Mouse (Mus musculus) layer of hippocampus, postnatal 14 days (tissue): ENCODE results near the gene Nenf. TPM values are rescaled to one million over a fixed set of nuclear protein-coding genes. Genes with fewer than 3 reads are reported as not detected.

Experiments used
- DNase-seq, 2 experiments: peaks; one replicate each; pipeline ENCODE4 v3.0.0; 2021 to 2022; ENCODE audit warnings: low spot score in 2 of 2, mixed read lengths in 1 of 2
- total RNA-seq, 2 experiments: library from RNA; stranded (reverse); gene quantifications; 2 replicates each; pipeline ENCODE4 v1.2.3; 2021

The Nenf gene
- total RNA-seq, 2 experiments from 2014 or later: 64.7 to 67.4 TPM

GRCm38 (mm10) chr1:191324733-191325590 is 7.0 kb upstream of the Nenf start:
- no peak for DNase-seq

DNA sequence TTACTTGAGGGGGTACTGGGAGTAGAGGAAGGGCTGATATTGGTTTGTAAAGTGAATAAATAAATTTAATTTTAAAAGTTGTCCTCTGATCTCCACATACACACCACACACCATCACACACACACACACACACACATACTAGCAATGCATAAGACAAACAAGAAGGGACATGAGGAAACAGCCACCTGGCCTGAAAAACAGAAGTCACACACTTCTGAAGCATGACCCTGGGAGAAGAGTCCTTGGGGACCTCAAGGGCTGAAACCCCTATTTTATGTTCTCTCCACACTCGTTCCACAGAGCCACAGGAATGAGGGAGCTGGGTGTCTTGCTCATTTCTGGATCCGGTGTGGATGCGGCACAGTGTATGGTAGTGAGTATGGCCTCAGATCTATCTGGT is 5.4 kb upstream of the Nenf start:
- no peak for DNase-seq

DNA sequence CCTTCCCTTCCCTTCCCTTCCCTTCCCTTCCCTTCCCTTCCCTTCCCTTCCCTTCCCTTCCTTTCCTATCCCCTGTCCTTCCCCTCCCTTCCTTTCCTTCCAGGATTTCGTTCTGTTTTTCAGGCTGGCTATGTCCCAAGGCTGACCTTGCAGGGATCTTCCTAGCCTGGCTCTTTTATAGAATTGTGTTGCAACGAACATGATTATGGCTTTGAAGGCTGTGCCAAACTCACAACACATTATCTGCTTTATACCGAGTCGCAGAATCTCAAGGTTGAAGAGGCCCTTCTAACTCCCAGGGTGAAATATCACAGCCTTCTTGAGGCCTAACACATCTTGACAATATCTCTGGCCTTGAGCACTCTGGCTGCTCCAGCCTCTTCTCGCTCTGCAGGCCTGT is 692 bp upstream of the Nenf start:
- no peak for DNase-seq

GRCm38 (mm10) chr1:191316818-191317217 is 1.2 kb downstream of the Nenf start:
- no peak for DNase-seq

GRCm38 (mm10) chr1:191313926-191314325 is 4.1 kb downstream of the Nenf start:
- DNase-seq: no peak

- no peak for DNase-seq
Observed at GRCm38 (mm10) chr1:191313158-191313557, 4.8 kb downstream of the Nenf start.

GRCm38 (mm10) chr1:191312513-191312941 is 5.5 kb downstream of the Nenf start:
- peak; percentile 79 to 80 for DNase-seq

DNA sequence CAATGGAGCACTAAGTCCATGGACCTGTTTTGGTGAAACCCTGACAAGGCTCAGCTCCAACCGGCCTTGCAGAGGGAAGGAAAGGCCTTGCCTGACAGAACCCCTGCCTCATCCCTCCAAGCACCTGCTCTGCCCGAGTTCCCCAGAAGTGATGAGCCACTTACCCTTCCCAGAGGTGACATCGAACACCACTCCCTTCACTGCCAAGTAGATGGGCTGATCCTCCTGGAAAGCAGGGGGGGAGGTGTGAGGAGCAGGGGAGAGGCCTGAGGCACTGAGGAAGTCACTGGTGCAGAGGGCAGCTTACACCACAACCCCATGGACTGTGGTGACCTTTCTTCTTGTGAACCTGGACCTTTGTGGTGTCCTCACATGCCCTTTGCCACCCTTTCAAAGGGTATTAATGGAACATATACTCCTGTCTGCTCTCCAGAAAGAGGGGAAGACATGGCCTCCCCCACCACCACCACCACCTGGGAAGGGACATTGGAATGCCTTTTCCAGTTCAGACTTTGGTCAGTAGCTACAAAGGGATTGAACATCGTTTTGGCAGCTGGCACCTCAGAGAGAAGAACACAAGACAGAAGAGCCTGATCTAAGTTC is 6.6 kb downstream of the Nenf start:
- no peak for DNase-seq

GRCm38 (mm10) chr1:191307766-191308455 is 10.1 kb downstream of the Nenf start:
- no peak for DNase-seq

- DNase-seq: no peak
Observed at GRCm38 (mm10) chr1:191306316-191306715, 11.7 kb downstream of the Nenf start.

GRCm38 (mm10) chr1:191305610-191306009 is 12.4 kb downstream of the Nenf start:
- no peak for DNase-seq

DNA sequence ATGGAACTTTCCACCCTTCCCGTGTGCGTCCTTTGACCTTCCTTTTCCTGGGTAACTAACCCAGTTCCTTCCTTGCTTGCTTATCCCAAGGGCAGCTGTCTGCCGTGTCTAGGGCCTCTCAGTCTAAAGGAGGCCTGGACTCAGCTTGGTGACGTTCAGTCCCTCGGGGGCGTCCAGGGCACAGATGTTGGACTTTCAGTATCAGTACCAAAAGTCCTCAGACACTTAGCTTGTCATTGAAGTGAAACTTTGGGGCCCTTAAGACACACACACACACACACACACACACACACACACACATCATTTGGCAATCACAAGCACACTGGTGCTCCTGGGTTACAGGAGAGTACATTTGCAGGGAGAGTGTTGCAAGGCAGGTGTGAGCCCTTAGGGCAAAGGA is 13.8 kb downstream of the Nenf start:
- DNase-seq: no peak

- no peak for DNase-seq
Observed at GRCm38 (mm10) chr1:191303736-191304135, 14.3 kb downstream of the Nenf start.

GRCm38 (mm10) chr1:191301903-191302302 is 16.1 kb downstream of the Nenf start:
- DNase-seq: no peak

DNA sequence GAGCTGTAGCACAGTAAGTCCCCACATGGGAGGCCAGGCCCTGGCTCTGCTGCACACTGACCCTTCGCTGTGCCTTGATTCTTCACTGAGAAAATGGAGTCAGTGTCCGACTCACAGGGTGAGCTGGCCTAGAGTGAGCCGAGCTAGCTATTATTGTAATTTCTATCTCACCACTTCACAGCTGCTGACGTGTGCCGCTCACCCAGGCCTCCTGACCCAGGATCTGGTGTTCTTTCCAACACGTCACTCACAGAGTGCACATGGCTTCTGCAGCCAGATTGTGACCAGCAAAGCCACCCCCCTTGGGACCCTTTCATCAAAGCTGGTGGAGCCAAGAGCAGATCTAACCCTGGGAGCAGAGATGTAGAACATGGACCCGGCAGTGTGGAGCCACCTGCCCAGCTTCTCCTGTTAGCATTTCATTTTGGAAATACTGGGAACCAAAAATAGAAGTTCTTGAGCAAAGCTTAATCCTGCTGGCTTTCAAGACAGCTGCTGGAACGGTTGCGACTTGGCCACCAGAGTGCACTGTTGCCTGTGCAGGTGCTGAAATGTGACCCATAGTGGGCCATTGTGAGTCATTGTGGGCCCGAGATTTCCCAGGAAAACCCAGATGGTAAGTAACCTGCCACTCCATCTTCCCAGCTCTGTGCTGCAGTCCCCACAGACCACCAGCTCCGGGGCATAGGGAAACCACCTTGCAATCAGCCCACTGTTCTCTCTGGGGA is 18.6 kb downstream of the Nenf start:
- peak in 1 of 2 experiments; percentile 20 for DNase-seq

- DNase-seq: no peak
Observed at GRCm38 (mm10) chr1:191298304-191298703, 19.7 kb downstream of the Nenf start.

DNA sequence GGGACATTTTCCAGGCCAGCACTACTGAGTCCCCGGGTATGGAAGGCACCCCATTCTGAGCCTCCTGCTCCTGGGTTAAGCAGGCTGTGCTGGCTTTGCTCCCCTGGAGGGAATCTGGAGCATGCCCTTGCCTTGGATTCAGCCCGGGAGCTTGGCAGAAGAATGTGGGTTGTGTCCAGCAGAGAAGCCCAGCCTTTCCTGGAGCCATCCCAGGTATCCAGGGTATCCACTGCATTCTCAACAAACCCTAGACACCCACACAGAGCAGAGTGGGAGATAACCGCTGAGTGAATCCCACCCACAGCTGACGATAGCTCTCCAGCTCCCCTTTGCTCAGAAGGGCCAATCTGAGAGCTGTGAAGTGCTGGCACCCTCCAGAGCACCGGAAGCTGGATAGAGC is 21.5 kb downstream of the Nenf start:
- DNase-seq: peak; percentile 34 to 48

- no peak for DNase-seq
Observed at GRCm38 (mm10) chr1:191295784-191296183, 22.2 kb downstream of the Nenf start.

DNA sequence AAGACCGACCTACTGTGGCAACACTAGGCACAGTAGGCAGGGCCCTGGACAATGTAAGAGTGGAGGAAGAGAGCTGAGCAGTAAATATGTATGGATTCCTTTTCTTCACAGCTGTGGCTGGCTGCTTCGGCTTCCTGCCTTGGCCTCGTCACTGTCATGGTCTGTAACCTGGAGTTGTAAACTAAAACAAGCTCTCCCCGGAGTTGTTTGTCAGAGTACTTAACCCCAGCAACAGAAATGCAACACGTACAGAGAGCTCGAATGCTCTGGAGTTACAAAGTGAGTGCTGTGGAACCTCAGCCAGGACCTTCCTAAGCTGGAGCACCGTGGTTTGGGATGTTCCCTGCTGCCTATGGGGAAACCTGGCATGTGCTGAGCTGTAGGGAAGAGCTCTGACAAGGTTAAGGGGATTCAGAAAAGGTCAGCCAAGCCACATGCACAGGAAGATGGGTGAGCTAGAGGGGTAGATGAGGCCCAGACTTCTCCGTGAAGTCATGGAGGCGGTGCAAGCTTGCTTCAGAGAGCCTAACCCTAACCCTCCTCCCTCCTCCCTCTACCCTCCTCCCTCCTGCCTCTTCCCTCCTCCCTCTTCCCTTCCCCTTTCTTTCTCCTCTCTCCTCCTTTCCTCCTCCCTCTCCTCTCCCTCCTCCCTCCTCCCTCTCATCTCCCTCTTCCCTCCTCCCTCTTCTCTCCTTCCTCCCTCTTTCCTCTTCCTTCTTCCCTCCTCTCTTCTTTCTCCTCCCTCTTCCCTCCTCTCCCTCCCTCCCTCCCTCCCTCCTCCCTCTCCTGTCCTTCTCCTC is 23.8 kb downstream of the Nenf start:
- DNase-seq: no peak

DNA sequence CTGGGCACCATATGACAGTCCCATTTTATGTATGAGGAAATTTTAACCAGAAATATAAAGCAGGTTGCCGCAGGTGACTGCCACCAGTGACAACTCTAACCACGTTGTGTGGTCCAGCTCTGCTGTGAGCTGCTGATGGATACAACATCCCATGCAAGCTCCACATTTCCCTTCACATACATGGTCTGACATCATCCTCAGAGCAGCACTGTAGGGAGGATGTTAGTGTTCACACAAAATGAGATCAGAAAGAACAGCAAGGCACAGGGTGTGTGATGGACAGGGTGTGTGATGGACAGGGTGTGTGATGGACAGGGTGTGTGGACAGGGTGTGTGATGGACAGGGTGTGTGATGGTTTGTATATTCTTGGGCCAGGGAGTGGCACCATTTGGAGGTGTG is 24.9 kb downstream of the Nenf start:
- no peak for DNase-seq

DNA sequence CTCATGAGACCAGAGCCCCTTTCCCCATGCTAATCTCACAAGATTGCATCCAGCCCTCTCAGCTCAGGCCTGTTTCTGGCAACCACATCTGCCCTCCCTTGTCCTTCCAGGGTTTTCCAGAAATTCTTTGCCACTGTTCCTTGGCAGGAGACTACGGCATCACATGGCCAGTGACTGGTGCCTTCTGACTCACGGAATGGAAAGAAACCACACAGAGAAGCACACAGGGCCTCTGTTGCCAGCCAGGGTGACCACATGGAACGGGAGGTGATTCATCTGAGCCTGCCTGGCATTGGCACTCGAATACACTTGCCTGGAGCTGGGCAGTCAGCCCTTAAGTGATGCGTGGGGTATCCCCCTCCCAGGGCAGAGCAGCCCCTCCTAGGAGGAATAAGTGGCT is 25.6 kb downstream of the Nenf start:
- DNase-seq: peak; percentile 40 to 63
